Mouse (Mus musculus): ENCODE measurements around the gene Dock8.

- TF ChIP-seq CTCF (IDR thresholded peaks at IDR 0.05; ENCODE audit: borderline replicate concordance, insufficient read depth, low read depth, low read length) (no peak), POLR2A (IDR thresholded peaks at IDR 0.05; ENCODE audit: borderline replicate concordance, insufficient read depth, low read length) (no peak)
Observed at GRCm38 (mm10) chr19:24983857-24984498, 15.4 kb upstream of the Dock8 start.

Measured in cerebellum, adult 2 months (tissue).